Mouse (Mus musculus) monocyte, adult 2 months (primary cell): ENCODE measurements at regions not wholly inside any gene's neighbourhood (a gene's known extent, or its start where the extent isn't known, plus 50 kb on each side); places are given as distances from the start of the nearest gene placed in this dataset.

Source experiments
- DNase-seq, 2 experiments: peaks; one replicate each; pipeline ENCODE4 v3.0.0; 2022; ENCODE audit warnings: low spot score in 2 of 2, low read depth in 1 of 2

- no peak for DNase-seq
These were observed 241.4 kb upstream of the Arglu1 start for GRCm38 (mm10) chr8:8931746-8932145.

GRCm38 (mm10) chr8:8928074-8928862 is 237.9 kb upstream of the Arglu1 start:
- no peak for DNase-seq

GRCm38 (mm10) chr8:8921446-8921845 is 231.1 kb upstream of the Arglu1 start:
- DNase-seq: no peak

GRCm38 (mm10) chr8:8919582-8920503 is 229.5 kb upstream of the Arglu1 start:
- DNase-seq: no peak

- no peak for DNase-seq
These were observed 228.7 kb upstream of the Arglu1 start for GRCm38 (mm10) chr8:8919040-8919439.

GRCm38 (mm10) chr8:8907478-8908165 is 217.3 kb upstream of the Arglu1 start:
- no peak for DNase-seq

- DNase-seq: no peak
These were observed 202.7 kb upstream of the Arglu1 start for GRCm38 (mm10) chr8:8892996-8893395.

- no peak for DNase-seq
These were observed 187.0 kb upstream of the Arglu1 start for GRCm38 (mm10) chr8:8877286-8877685.

- no peak for DNase-seq
These were observed 186.6 kb upstream of the Arglu1 start for GRCm38 (mm10) chr8:8876879-8877278.

- no peak for DNase-seq
These were observed 186.1 kb upstream of the Arglu1 start for GRCm38 (mm10) chr8:8876469-8876868.

- DNase-seq: no peak
These were observed 181.6 kb upstream of the Arglu1 start for GRCm38 (mm10) chr8:8871938-8872337.

- DNase-seq: no peak
These were observed 180.7 kb upstream of the Arglu1 start for GRCm38 (mm10) chr8:8871039-8871438.

- no peak for DNase-seq
These were observed 180.2 kb upstream of the Arglu1 start for GRCm38 (mm10) chr8:8870487-8870886.

GRCm38 (mm10) chr8:8869338-8869737 is 179.0 kb upstream of the Arglu1 start:
- DNase-seq: no peak

GRCm38 (mm10) chr8:8867924-8868323 is 177.6 kb upstream of the Arglu1 start:
- DNase-seq: no peak

GRCm38 (mm10) chr8:8867126-8867777 is 176.9 kb upstream of the Arglu1 start:
- no peak for DNase-seq

- DNase-seq: no peak
These were observed 172.4 kb upstream of the Arglu1 start for GRCm38 (mm10) chr8:8862767-8863166.

- no peak for DNase-seq
These were observed 171.1 kb upstream of the Arglu1 start for GRCm38 (mm10) chr8:8861331-8861940.

- DNase-seq: no peak
These were observed 168.3 kb upstream of the Arglu1 start for GRCm38 (mm10) chr8:8858636-8859035.

- no peak for DNase-seq
These were observed 162.5 kb upstream of the Arglu1 start for GRCm38 (mm10) chr8:8852656-8853366.
